Mouse (Mus musculus) lung, adult 2 months (tissue): ENCODE results near the gene Pde4dip. TPM values are rescaled to one million over a fixed set of nuclear protein-coding genes. Genes with fewer than 3 reads are reported as not detected.
A peak's percentile ranks its signal among the peaks of the same experiment; 100 is the strongest.

Source experiments
- DNase-seq: peaks from one replicate; pipeline ENCODE4 v3.0.0; 2022
- H3K4me1 ChIP-seq: fragments of 200-500 bp; 2 replicates; pipeline ENCODE4 v1.6.1; 2011; ENCODE audit warnings: low read length; ENCODE audit not compliant: control insufficient read depth, insufficient read depth
- H3K4me3 ChIP-seq: fragments of 200-500 bp; replicated peaks from 2 replicates; pipeline ENCODE3; 2011; ENCODE audit warnings: low read depth, mild to moderate bottlenecking, control low read depth, low read length; ENCODE audit errors: extremely low read depth
- CTCF ChIP-seq: fragments of 200-500 bp; IDR thresholded peaks from 2 replicates; pipeline ENCODE4 v1.5.1; 2011; ENCODE audit warnings: mild to moderate bottlenecking, low read length, control low read depth; ENCODE audit not compliant: insufficient read depth
- POLR2A ChIP-seq: fragments of 200-500 bp; IDR thresholded peaks from 2 replicates; pipeline ENCODE4 v1.6.1; 2011; ENCODE audit warnings: low read depth, mild to moderate bottlenecking, control low read depth, low read length, borderline replicate concordance; ENCODE audit errors: extremely low read depth
- WGBS: fragments of 180-500 bp; shearing (Covaris S2); methylation state at CpG from one replicate; pipeline ENCODE4 v1.1.7; 2018; 5-methylcytosine and 5-hydroxymethylcytosine counted together
- polyA plus RNA-seq: library from polyadenylated mRNA; depleted of rRNA; stranded (reverse); fragments of >200 nt; gene quantifications from 2 replicates; pipeline ENCODE4 v1.2.3, GENCODE M21; 2012

Gene Pde4dip
- polyA plus RNA-seq, 1 experiment: 68.2 TPM

- TF ChIP-seq CTCF (no peak), POLR2A (no peak)
- no peak for DNase-seq
- H3K4me3 ChIP-seq: no peak overlapping the region
- 70% methylated on average over 14 of the region's 14 CpGs for WGBS
- H3K4me1 ChIP-seq: no peaks in the 10 kb centered on the region
These were observed 221.3 kb downstream of the Pde4dip start for GRCm38 (mm10) chr3:97667093-97667675.

- DNase-seq: no peak
- 63% methylated on average over 8 of the region's 8 CpGs for WGBS
- H3K4me1 ChIP-seq: no peaks in the 10 kb centered on the region
- H3K4me3 ChIP-seq: no peak overlapping the region
- TF ChIP-seq CTCF (no peak), POLR2A (no peak)
These were observed 222.4 kb downstream of the Pde4dip start for GRCm38 (mm10) chr3:97666154-97666553.

- TF ChIP-seq POLR2A (no peak), CTCF (no peak)
- no peak for DNase-seq
- H3K4me1 ChIP-seq: no peaks in the 10 kb centered on the region
- WGBS: 75% methylated on average over 9 of the region's 9 CpGs
- H3K4me3 ChIP-seq: no peak overlapping the region
These were observed 223.0 kb downstream of the Pde4dip start for GRCm38 (mm10) chr3:97665525-97665924.

GRCm38 (mm10) chr3:97661206-97661605 is 227.3 kb downstream of the Pde4dip start:
- WGBS: 56% methylated on average over 8 of the region's 8 CpGs
- H3K4me3 ChIP-seq: no peak overlapping the region
- no peak for TF ChIP-seq CTCF
- TF ChIP-seq POLR2A: no peak
- no peak for DNase-seq
- H3K4me1 ChIP-seq: peaks cover 7% of the 10 kb centered on the region

- WGBS: 81% methylated on average over 7 of the region's 7 CpGs
- Histone ChIP-seq H3K4me3 (no peak overlapping the region), H3K4me1 (peaks cover 7% of the 10 kb centered on the region)
- no peak for DNase-seq
- TF ChIP-seq POLR2A (no peak), CTCF (no peak)
These were observed 228.8 kb downstream of the Pde4dip start for GRCm38 (mm10) chr3:97659746-97660145.

- peaks cover 7% of the 10 kb centered on the region for H3K4me1 ChIP-seq
- no peak for DNase-seq
- under 1% methylated on average over 49 of the region's 50 CpGs for WGBS
- TF ChIP-seq POLR2A (no peak), CTCF (no peak)
- H3K4me3 ChIP-seq: peak overlapping the region; percentile 83
These were observed 229.9 kb downstream of the Pde4dip start for GRCm38 (mm10) chr3:97658426-97659193.

- TF ChIP-seq POLR2A (peak; percentile 75; the same call in 1 of the 2 replicates), CTCF (no peak)
- WGBS: 1% methylated on average over 51 of the region's 51 CpGs
- H3K4me3 ChIP-seq: peak within 1 kb of the TSS; percentile 83
- peaks cover 7% of the 10 kb centered on the region for H3K4me1 ChIP-seq
- DNase-seq: peak; percentile 97
These were observed 230.7 kb downstream of the Pde4dip start, which contains the start of gene Prkab2 for GRCm38 (mm10) chr3:97657655-97658411. Gene Prkab2 (plus strand): TSS chr3:97658193.

GRCm38 (mm10) chr3:97654901-97655300 is 233.6 kb downstream of the Pde4dip start:
- H3K4me3 ChIP-seq: no peak overlapping the region
- H3K4me1 ChIP-seq: peaks cover 7% of the 10 kb centered on the region
- DNase-seq: no peak
- no peak for TF ChIP-seq POLR2A
- TF ChIP-seq CTCF: peak; percentile 57
- WGBS: 83% methylated on average over 8 of the region's 8 CpGs

GRCm38 (mm10) chr3:97653781-97654180 is 234.7 kb downstream of the Pde4dip start:
- 90% methylated on average over 5 of the region's 5 CpGs for WGBS
- TF ChIP-seq POLR2A (no peak), CTCF (no peak)
- no peak for DNase-seq
- H3K4me3 ChIP-seq: no peak overlapping the region
- peaks cover 4% of the 10 kb centered on the region for H3K4me1 ChIP-seq
